Mouse (Mus musculus) cerebellum, postnatal 14 days (tissue): ENCODE measurements around the gene Krtap31-1.
"Not testable (repeated sequence)": the region's sequence is repeated elsewhere in the genome, so short reads cannot be mapped to it uniquely, and the experiment has no call there.

Source experiments
- DNase-seq, 2 experiments: peaks; one replicate each; pipeline ENCODE4 v3.0.0; 2021; ENCODE audit warnings: mixed read lengths in 2 of 2

Gene Krtap31-1

DNA sequence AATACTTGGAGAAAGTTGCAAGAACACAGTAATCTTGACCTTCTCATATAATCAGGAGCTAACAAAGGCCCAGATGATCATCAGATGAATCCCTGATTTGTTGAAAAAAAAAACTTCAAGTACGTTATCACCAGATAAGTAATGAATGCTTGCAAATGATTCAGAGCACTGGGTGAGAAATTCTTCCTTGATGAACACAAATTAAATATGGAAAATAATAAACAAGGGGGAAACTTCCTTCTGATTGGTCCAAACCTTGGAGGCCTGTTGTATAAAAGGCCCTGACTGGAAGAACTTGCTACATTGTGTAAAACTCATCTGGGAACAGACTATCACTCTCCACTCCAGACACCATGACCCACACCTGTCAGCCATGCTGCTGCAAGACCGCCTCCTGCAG, at the start of gene Krtap31-1:
Gene Krtap31-1 (plus strand): TSS at position 301 of the 400 bp plus-strand sequence.
- no peak for DNase-seq

DNA sequence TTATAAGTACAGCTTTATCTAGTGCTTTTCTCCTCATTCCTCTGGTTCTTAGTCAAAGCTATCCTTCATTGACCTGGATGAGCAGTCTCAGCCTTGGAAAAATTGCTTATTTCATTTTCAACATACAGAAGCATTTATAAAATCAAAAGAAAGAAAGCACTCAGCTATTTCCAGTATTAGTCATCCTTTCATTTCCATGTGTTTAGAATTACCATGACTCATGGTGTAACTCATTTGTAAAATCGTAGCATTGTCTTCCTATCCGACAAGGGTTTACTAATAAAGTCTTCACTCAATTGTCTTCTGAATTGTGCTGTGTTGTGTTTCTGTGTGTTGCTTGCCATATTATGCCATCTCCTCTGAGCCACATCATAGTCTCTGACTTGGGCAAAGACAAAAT, 49.0 kb upstream of the Krtap31-1 start:
- DNase-seq: no peak

DNA sequence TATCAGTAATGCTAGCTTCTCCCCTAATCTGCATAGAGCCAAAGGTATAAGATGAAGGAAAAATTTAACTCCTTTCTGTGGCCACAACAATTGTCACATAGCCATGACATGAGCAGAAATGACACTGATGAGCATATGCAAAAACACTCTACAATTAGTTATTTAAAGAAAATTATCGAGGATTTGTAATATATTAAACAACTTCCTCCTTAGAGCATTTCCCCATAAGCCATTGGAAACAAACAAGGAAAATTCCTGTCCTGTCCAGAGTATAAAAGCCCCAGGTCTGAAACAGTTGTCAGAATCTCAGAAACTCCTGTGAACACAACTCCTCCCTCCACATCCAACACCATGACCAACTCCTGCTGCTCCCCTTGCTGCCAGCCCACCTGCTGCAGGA, 43.5 kb upstream of the Krtap31-1 start, which contains the start of gene Gm11559:
Gene Gm11559 (plus strand): TSS at position 301 of the 400 bp plus-strand sequence.
- DNase-seq: not testable (repeated sequence)

DNA sequence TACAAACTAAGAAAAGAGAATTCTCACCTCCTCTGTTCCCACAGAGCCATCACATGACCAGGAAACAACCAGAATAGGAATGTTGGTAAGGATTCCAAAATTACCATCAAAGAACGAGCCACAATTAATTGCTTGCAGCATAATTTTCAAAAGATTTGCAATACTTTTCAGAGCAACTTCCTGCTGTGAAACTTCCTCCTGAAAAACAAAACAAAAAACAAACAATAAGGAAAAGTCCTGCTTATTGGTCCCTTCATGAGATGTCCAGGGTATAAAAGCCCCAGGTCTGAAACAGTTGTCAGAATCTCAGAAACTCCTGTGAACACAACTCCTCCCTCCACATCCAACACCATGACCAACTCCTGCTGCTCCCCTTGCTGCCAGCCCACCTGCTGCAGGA, 34.6 kb upstream of the Krtap31-1 start, which contains the start of gene Krtap9-1:
Gene Krtap9-1 (plus strand): TSS at position 301 of the 400 bp plus-strand sequence.
- not testable (repeated sequence) for DNase-seq

DNA sequence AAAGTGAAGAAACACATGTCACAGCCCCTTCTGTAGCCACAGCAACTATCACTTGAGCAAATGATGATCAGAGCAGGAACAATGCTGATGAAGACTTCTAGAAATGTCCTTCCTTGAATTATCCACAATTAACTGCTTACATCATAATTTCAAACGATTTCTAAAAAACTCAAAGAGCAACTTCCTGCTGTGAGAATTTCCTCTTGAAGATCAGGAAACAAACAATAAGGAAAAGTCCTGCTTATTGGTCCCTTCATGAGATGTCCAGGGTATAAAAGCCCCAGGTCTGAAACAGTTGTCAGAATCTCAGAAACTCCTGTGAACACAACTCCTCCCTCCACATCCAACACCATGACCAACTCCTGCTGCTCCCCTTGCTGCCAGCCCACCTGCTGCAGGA, 28.8 kb upstream of the Krtap31-1 start, which contains the start of gene Gm11567:
Gene Gm11567 (plus strand): TSS at position 301 of the 400 bp plus-strand sequence.
- DNase-seq: not testable (repeated sequence)

DNA sequence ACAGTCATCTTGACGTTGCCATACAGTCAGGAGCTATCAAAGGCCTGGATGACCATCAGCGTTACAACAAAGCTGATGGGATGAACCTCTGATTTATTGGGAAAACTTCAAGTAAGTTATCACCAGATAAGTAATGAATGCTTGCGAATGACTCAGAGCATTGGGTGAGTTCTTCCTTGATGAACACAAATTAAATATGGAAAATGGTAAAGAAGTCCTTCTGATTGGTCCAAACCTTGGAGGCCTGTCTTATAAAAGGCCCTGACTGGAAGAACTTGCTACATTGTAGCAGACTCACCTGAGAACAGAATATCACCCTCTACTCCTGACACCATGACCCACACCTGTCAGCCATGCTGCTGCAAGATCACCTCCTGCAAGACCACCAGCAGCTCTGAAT, 6.7 kb downstream of the Krtap31-1 start, which contains the start of gene Gm11565:
Gene Gm11565 (plus strand): TSS at position 301 of the 400 bp plus-strand sequence.
- no peak for DNase-seq

DNA sequence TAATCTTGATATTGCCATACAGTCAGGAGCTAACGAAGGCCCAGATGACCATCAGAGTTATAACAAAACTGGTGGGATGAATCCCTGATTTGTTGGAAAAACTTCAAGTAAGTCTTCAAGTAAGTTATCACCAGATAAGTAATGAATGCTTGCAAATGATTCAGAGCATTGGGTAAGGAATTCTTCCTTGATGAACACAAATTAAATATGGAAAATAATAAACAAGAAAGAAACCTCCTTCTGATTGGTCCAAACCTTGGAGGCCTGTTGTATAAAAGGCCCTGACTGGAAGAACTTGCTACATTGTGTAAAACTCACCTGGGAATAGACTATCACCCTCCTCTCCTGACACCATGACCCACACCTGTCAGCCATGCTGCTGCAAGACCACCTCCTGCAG, 28.3 kb downstream of the Krtap31-1 start, which contains the start of gene Krtap31-2:
Gene Krtap31-2 (plus strand): TSS at position 301 of the 400 bp plus-strand sequence.
- DNase-seq: no peak

DNA sequence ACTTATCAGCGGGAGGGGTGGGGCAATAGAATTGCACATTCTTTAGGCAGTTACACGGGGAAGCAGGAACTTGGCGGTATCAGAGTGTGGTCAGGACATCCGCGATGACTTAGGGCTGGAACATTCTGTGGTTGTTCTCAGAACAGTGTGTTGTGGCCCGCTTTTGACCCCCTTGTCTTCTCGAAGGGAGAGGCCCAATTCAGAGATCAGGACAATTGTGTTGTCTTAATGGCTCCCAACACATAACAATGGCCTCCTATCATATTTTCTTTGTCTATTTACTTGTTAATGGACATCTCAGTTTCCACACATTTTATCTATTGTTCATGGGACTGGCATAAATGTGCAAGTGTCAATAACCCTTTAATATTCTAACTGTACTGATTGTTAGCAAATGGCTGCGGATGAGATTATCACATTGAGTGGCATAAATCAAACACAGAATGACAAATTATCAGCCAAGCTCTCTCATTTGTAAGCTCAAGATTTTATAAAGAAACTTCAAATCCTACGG, 30.1 kb downstream of the Krtap31-1 start:
- no peak for DNase-seq

DNA sequence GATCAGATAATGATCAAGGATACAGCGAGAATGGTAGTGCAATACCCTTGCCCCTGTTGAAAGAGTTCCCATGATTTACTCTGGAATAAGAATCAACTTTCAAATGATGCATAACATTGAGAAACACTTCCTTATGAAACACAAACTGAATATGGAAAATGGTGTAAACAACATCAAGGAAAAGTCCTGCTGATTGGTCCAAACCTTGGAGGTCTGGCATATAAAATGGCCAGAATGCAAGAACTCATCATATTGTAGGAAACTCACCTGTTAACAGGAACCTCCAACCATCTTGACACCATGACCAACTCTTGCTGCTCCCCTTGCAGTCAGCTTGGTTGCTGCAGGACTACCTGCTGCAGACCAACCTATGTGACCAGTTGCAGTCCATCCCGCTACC, 40.5 kb downstream of the Krtap31-1 start, which contains the start of gene Krtap9-5:
Gene Krtap9-5 (plus strand): TSS at position 301 of the 400 bp plus-strand sequence.
- no peak for DNase-seq
